Mouse (Mus musculus) midbrain, postnatal 0 days (tissue): ENCODE measurements around the gene Ubl4b. TPM values are rescaled to one million over a fixed set of nuclear protein-coding genes. Genes with fewer than 3 reads are reported as not detected.

Experiments
- ATAC-seq: fragments of 200-750 bp; cut with Nextera tagmentation; 2 replicates; pipeline ENCODE4 v1.8.0; 2017; ENCODE audit warnings: moderate number of reproducible peaks, mild to moderate bottlenecking, moderate TSS enrichment, moderate library complexity; ENCODE audit not compliant: low FRiP score
- DNase-seq: peaks from one replicate; pipeline ENCODE4 v3.0.0-alpha.2; 2015; ENCODE audit warnings: low spot score
- H3K27ac ChIP-seq: fragments of 300-500 bp; sonication (generic); 2 replicates; pipeline ENCODE4 v1.5.1; 2014; ENCODE audit warnings: low read depth, mild to moderate bottlenecking, low read length, mixed read lengths
- H3K27me3 ChIP-seq: fragments of 300-500 bp; sonication (generic); 2 replicates; pipeline ENCODE4 v1.6.1; 2014; ENCODE audit warnings: low read length, control low read depth, mixed read lengths; ENCODE audit not compliant: insufficient read depth
- H3K36me3 ChIP-seq: fragments of 300-500 bp; sonication (generic); 2 replicates; pipeline ENCODE4 v1.6.1; 2014; ENCODE audit warnings: low read length, control low read depth, mixed read lengths; ENCODE audit not compliant: insufficient read depth
- H3K4me1 ChIP-seq: fragments of 300-500 bp; sonication (generic); 2 replicates; pipeline ENCODE4 v1.6.1; 2014; ENCODE audit warnings: mild to moderate bottlenecking, control low read depth, antibody characterized with exemption, low read length, mixed read lengths; ENCODE audit not compliant: insufficient read depth
- H3K4me2 ChIP-seq: fragments of 300-500 bp; sonication (generic); 2 replicates; pipeline ENCODE4 v1.6.1; 2014; ENCODE audit warnings: low read depth, mild to moderate bottlenecking, low read length, mixed read lengths; ENCODE audit not compliant: poor library complexity, severe bottlenecking
- H3K4me3 ChIP-seq: fragments of 300-500 bp; sonication (generic); 2 replicates; pipeline ENCODE4 v1.5.1; 2014; ENCODE audit warnings: low read depth, mild to moderate bottlenecking, low read length, moderate library complexity
- H3K9ac ChIP-seq: fragments of 300-500 bp; sonication (generic); replicated peaks from 2 replicates; pipeline ENCODE4 v1.6.1; 2014; ENCODE audit warnings: mild to moderate bottlenecking, low read length, moderate library complexity, mixed read lengths; ENCODE audit not compliant: poor library complexity, severe bottlenecking
- H3K9me3 ChIP-seq: fragments of 300-500 bp; sonication (generic); 2 replicates; pipeline ENCODE4 v1.6.1; 2016; ENCODE audit warnings: low read length, control low read depth
- CTCF ChIP-seq: IDR thresholded peaks from 2 replicates; pipeline ENCODE4 v1.5.1; 2016; ENCODE audit warnings: antibody characterized with exemption, mild to moderate bottlenecking
- WGBS: fragments of 180-500 bp; shearing (Covaris S2); extraction: QIAGEN DNeasy Blood & Tissue Kit; methylation state at CpG from one replicate; pipeline ENCODE4 v1.1.7; 2014; 5-methylcytosine and 5-hydroxymethylcytosine counted together
- polyA plus RNA-seq: library from polyadenylated mRNA; unstranded; fragments of >200 nt; fragmentation: Nextera tagmentation; extraction: Ambion mirVana; gene quantifications from 2 replicates; pipeline ENCODE4 v1.2.1, GENCODE M21; 2015
- total RNA-seq: library from RNA; depleted of rRNA; stranded (reverse); fragments of >200 nt; gene quantifications from 2 replicates; pipeline ENCODE4 v1.2.3, GENCODE M21; 2014

The Ubl4b gene
- total and polyA plus RNA-seq, 2 experiments from 2014 or later, result not detected

DNA sequence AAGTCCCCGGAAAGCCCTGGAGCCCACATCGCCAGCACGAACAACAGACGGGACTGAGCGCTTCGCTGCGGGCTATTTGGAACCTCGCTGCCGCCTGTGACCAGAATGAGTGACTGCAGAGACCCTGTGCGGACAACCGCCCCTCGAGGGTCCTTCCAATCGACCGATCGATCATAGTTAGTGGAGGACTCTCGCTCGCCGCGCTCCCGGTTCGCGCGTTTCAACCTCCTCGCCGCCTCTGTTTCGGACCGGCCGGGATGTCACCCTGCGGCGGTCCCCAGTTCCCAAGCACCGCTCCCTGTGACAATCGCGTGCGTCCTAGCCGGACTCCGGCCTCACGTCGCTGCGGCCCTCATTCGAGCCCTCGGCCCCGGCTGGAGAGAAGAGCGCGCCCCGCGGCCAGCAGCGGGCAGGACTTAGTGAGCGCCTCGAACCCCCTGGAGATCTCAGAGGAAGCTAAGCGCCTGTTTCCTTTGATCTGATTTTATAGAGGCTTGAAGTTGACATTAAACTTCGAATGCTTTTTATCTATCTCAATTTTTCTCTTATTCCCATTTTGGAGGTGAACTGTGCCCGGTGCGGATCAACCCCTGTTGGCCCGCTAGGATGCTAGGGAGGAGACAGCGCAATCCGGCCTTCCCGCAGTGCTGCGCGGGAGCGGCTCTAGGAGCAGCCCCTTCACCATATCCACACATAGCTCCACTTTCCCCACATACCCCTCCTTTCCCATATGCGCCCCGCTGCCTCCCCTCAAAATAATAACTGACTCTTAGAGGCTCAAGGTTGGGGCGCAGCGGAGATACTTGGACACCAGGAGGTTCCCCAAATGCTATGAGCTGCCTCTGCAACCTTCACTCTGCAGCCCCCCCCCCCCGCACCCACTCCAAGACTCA is 28.2 kb upstream of the Ubl4b start:
- no peaks in the 10 kb centered on the region for H3K9me3 ChIP-seq
- TF ChIP-seq CTCF, result no peak
- DNase-seq (no peak), ATAC-seq (no peak)
- no peaks in the 10 kb centered on the region for H3K36me3 ChIP-seq
- peak overlapping the region; percentile 43 for H3K4me2 ChIP-seq
- WGBS, result under 1% methylated on average over 65 of the region's 65 CpGs
- peak overlapping the region; percentile 20 for H3K4me3 ChIP-seq
- H3K9ac ChIP-seq, result 0 out of 2 replicates have a peak overlapping the region, but pooled peaks have one; percentile 24
- peaks cover 74% of the 10 kb centered on the region for H3K27me3 ChIP-seq
- H3K27ac ChIP-seq, result no peak overlapping the region
- H3K4me1 ChIP-seq, result no peaks in the 10 kb centered on the region

- H3K4me1 ChIP-seq, result no peaks in the 10 kb centered on the region
- peaks cover 69% of the 10 kb centered on the region for H3K27me3 ChIP-seq
- H3K27ac ChIP-seq, result no peak overlapping the region
- DNase-seq (no peak), ATAC-seq (no peak)
- H3K9ac ChIP-seq, result no peak overlapping the region
- 3% methylated on average over 18 of the region's 18 CpGs for WGBS
- H3K4me3 ChIP-seq, result peak overlapping the region; percentile 20
- peak overlapping the region; percentile 43; the same call in 1 of the 2 replicates for H3K4me2 ChIP-seq
- H3K9me3 ChIP-seq, result no peaks in the 10 kb centered on the region
- TF ChIP-seq CTCF, result no peak
- no peaks in the 10 kb centered on the region for H3K36me3 ChIP-seq
Observed at GRCm38 (mm10) chr3:107582130-107582874, 27.4 kb upstream of the Ubl4b start.

DNA sequence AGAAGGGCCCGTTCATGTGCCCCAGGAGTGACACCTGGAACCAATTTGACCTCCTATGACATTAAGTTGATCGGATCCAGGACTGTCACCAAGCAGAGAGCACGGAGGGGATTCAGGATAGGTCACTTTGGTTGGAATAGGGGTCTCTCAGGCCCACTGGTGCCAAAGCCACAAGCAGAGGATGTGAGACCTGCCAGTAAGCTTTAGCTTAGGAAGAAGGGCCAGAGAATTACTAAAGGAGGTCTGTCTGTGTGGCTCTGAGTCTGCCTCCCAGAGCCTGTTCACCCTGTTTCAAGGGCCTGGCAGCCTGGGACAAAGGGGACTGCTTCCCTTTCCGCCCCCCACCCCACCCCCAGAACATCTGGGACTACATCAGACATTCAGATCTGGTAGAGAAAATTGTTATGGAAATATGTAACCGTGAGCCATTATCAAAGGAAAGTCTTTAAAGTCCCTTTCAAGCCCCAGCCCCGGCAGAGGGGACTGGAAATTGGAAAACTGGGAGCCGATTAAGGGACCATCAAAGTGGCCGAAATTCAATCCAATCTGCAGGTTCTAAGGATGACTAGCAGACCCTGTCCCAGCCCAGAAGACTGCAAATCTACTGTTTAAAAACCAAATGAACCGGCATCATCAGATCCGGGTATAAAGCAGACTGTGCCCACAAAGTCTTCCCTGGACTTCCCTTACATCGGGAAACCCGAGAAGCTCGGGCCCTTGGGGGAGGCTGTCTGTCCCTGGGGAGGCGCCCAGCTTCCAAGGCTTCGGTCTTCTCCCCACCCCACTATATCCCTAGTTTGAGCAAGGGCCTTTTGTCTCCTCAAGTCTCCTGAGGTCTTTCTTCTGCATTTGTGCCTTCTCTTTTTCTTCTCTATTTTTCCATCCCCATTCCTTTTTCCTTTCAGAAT is 26.5 kb upstream of the Ubl4b start:
- H3K4me1 ChIP-seq, result no peaks in the 10 kb centered on the region
- ATAC-seq (no peak), DNase-seq (no peak)
- H3K4me2 ChIP-seq, result no peak overlapping the region
- no peaks in the 10 kb centered on the region for H3K36me3 ChIP-seq
- H3K27me3 ChIP-seq, result peaks cover 59% of the 10 kb centered on the region
- TF ChIP-seq CTCF, result no peak
- H3K9me3 ChIP-seq, result no peaks in the 10 kb centered on the region
- H3K27ac ChIP-seq, result no peak overlapping the region
- H3K9ac ChIP-seq, result no peak overlapping the region
- 7% methylated on average over 15 of the region's 15 CpGs for WGBS
- H3K4me3 ChIP-seq, result no peak overlapping the region

DNA sequence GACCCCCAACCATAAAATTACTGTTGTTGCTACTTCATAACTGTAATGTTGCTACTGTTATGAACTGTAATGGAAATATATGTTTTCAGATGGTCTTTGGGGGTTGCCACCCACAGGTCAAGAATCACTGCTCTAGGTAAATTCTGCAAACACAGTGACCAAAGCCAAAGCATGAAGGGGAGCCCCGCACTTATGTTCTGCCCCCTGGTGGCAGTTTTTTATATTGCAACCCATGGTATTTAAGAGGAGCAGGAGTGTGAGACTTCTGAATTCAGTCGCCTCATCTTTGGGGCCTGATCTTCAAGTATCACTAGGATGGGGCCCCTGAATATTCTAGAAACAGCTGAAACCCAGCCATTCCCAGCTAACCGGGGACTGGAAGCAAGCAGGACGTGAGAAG is 24.6 kb upstream of the Ubl4b start:
- no peak overlapping the region for H3K4me2 ChIP-seq
- TF ChIP-seq CTCF, result peak; percentile 82
- H3K9me3 ChIP-seq, result no peaks in the 10 kb centered on the region
- 14% methylated on average over 4 of the region's 4 CpGs for WGBS
- H3K4me3 ChIP-seq, result no peak overlapping the region
- no peak overlapping the region for H3K27ac ChIP-seq
- DNase-seq, result peak; percentile 75
- no peaks in the 10 kb centered on the region for H3K36me3 ChIP-seq
- ATAC-seq, result no peak
- H3K4me1 ChIP-seq, result no peaks in the 10 kb centered on the region
- peaks cover 41% of the 10 kb centered on the region for H3K27me3 ChIP-seq
- no peak overlapping the region for H3K9ac ChIP-seq

DNA sequence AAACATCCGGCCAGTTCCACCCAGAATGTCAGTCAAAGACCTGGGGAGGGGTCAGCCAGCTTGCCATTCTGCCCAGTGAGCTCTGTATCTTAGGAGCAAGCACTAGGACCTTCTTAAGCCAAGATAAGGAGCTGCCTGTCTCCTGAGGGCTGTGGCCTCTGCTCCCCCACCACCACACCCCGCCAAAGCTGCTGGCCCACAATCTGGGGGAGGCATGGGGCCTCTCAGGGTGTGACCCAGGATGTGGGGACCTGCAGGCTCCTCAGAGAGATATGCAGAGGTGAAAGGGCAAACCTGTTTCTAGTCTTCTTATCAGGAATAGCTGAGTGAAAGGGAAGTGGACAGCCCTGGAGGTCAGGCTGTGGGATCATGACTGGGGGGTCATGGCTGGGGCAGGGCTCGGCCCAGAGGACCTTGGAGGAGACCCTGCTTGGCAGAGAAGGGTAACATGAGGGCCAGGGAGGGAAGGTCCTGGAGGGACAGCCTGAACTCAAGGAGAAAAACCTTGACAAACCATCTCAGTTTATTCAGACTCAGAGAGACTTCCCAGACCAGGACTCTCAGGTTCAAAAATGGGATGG is 23.0 kb upstream of the Ubl4b start:
- no peak for ATAC-seq
- no peak overlapping the region for H3K4me3 ChIP-seq
- WGBS, result 50% methylated on average over 3 of the region's 3 CpGs
- no peaks in the 10 kb centered on the region for H3K9me3 ChIP-seq
- H3K4me2 ChIP-seq, result no peak overlapping the region
- DNase-seq, result no peak
- no peaks in the 10 kb centered on the region for H3K4me1 ChIP-seq
- H3K27ac ChIP-seq, result no peak overlapping the region
- no peaks in the 10 kb centered on the region for H3K36me3 ChIP-seq
- no peak overlapping the region for H3K9ac ChIP-seq
- H3K27me3 ChIP-seq, result peaks cover 27% of the 10 kb centered on the region
- no peak for TF ChIP-seq CTCF
